Mouse (Mus musculus): ENCODE measurements around the gene Leng1. TPM values are rescaled to one million over a fixed set of nuclear protein-coding genes. Genes with fewer than 3 reads are reported as not detected.

Gene Leng1
- total RNA-seq, 2 experiments from 2014 or later: 4.4 to 5.5 TPM

Small RNA genes within 50 kb of the gene (microRNA-seq; reads per million reads assigned to microRNA genes)
- gene Mir3572: 2.6 reads per million

Other genes with a start within 250 kb of the Leng1 start
- gene Cacng6, start 241.6 kb downstream of the Leng1 start, total RNA-seq (2021): 1 to 10 TPM; 2.1 to 3.0 TPM
- gene Tarm1, start 163.2 kb downstream of the Leng1 start, total RNA-seq (2021): not detected
- 1 to 10 TPM; 1.4 to 1.7 TPM for gene Oscar, start 49.7 kb downstream of the Leng1 start, total RNA-seq (2021)
- 100 to 1,000 TPM; 531 to 541 TPM for gene Ndufa3, start 48.5 kb downstream of the Leng1 start, total RNA-seq (2021)
- 10 to 100 TPM; 34.5 to 37.9 TPM for gene Tfpt, start 35.9 kb downstream of the Leng1 start, total RNA-seq (2021)
- 10 to 100 TPM; 54.8 to 63.6 TPM for gene Prpf31, start 35.9 kb downstream of the Leng1 start, total RNA-seq (2021)
- 10 to 100 TPM; 48.2 to 60.9 TPM for gene Cnot3, start 20.6 kb downstream of the Leng1 start, total RNA-seq (2021)
- gene Tmc4, start 11.7 kb upstream of the Leng1 start, total RNA-seq (2021): 1 to 10 TPM; 5.1 to 5.8 TPM
- gene Tsen34, start 27.0 kb upstream of the Leng1 start, total RNA-seq (2021): 10 to 100 TPM; 85.1 to 97.4 TPM
- gene Mboat7, start 27.7 kb upstream of the Leng1 start, total RNA-seq (2021): 100 to 1,000 TPM; 167 to 170 TPM
- 100 to 1,000 TPM; 460 to 465 TPM for gene Rps9, start 38.2 kb upstream of the Leng1 start, total RNA-seq (2021)
- gene Pirb, start 54.6 kb upstream of the Leng1 start, total RNA-seq (2021): under 1 TPM; 0.14 to 0.15 TPM
- gene Gm15448, start 159.8 kb upstream of the Leng1 start, total RNA-seq (2021): not detected
- gene Pira2, start 179.2 kb upstream of the Leng1 start, total RNA-seq (2021): not detected
- gene Gm14548, start 232.3 kb upstream of the Leng1 start, total RNA-seq (2021): not detected
- not detected for gene Lilra6, start 249.7 kb upstream of the Leng1 start, total RNA-seq (2021)